Mouse (Mus musculus) lung, adult 2 months (tissue): ENCODE measurements around the gene Anxa11.

Experiments used
- CTCF ChIP-seq: fragments of 200-500 bp; IDR thresholded peaks from 2 replicates; pipeline ENCODE4 v1.5.1; 2011; ENCODE audit warnings: mild to moderate bottlenecking, low read length, control low read depth; ENCODE audit not compliant: insufficient read depth
- POLR2A ChIP-seq: fragments of 200-500 bp; IDR thresholded peaks from 2 replicates; pipeline ENCODE4 v1.6.1; 2011; ENCODE audit warnings: low read depth, mild to moderate bottlenecking, control low read depth, low read length, borderline replicate concordance; ENCODE audit errors: extremely low read depth

DNA sequence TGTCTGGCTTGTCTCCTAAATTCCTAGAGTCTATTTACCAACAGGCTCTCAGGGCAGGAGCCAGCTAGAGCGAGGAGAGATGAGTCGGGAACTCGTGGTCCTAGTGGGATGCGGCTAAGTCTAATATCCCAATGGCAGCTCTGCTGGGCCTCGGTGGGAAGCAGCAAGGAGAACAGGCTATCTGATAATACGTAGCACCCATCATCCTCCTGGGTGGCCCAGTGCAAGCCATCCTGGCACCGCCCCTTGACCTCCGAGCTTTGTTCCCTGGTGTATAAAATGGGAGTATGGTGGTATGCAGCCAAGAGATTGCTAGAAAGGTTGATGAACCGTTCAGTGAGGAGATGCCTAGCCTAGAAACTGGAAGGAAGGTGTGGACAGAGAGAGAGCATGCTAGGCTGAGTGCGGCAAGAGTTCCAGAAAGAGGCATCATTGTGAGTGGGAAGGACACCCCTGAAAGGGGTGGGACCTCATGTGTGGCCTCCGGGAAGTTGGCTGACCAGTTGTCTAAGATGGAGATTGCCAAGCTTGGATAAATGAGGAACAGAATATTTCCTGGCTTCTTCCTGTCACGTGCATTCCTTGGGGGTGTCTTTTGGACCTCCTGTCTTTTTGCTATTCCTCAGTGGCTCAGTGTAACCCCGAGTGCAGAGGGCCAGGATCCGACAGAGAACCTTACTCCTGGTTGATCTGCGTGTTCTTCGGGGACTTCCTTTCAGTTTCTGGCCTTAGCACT is 11.9 kb downstream of the Anxa11 start:
- TF ChIP-seq CTCF (no peak), POLR2A (no peak)
